Mouse (Mus musculus) urinary bladder, postnatal 25 days (tissue): ENCODE measurements around the gene Amt.
"Not testable (repeated sequence)": the region's sequence is repeated elsewhere in the genome, so short reads cannot be mapped to it uniquely, and the experiment has no call there.

Source experiments
- DNase-seq: peaks from one replicate; pipeline ENCODE4 v3.0.0; 2022; ENCODE audit warnings: low spot score

Gene Amt

DNA sequence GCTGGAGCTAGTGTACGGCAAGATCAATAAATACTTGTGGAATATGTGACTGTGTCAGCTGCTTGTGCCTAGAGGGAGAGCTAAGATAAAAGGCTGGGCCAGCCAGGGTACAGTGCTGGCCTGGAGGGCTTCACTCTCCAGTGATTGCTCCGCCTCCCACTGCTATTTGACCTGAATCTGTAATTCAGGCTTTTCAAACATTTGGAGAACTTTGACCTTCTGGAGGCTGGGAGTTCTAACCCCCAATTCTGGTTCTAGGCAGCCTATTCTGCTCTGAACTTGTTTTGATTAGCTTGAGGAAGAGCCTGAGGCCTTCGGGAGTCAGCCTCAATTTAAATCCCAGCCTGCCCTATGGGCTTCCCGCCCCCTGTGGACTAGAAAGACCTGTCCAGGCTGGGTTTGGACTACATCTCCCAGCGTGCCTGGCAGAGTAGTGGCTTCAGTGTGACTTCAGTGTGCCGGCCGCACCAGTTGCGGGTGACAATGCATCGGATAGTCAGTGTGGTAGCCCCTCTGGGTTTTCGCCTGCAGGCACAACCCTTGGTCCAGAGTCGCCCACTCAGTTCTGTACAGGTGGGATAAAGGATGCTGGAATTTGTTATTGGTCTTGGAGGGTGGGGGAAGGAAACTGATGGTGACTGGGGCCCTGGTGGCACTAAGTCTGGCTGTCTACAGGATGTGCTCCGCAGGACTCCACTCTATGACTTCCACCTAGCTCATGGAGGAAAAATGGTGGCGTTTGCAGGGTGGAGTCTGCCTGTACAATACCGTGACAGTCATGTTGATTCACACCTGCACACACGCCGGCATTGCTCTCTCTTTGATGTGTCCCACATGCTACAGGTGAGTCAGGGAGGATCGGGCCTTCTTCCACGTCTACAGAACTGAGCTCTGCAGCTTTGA, at the start of gene Amt:
Gene Amt (plus strand): TSS at position 401 of the 903 bp plus-strand sequence.
- peak; percentile 33 for DNase-seq

DNA sequence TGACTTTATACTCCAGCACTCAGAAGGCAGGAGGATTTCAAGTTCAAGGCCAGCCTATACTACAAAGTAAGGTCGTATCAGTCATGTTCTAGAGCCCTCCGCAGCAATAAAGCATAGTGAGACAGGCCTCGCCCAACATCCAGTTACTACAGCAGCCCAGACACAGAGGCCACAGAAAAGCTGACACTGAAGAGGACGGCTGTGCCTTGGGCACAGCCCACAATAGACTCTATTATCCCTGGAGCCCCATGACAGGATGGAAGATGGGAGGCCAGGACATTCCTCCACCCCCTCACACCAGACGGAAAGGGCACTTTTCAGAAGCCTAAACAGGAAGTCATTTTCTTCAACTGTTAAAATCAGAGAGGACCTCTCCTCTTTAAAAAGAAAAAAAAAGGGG, 47.7 kb upstream of the Amt start:
- no peak for DNase-seq

DNA sequence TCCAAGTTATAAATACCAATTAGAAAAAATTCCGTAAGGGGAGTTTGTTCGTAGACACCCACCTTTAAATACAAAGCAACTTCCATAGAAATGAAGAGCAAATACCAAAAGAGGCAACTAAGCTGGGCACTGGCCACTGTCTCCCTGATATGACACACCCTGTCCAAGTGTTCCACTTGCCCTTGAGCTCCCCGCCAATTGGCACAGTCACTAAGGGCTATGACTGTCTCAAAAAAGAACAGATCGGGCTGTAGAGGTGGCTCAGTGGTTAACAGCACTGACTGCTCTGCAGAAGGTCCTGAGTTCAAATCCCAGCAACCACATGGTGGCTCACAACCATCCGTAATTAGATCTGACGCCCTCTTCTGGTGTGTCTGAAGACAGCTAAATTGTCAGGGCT, 44.8 kb upstream of the Amt start:
- no peak for DNase-seq

DNA sequence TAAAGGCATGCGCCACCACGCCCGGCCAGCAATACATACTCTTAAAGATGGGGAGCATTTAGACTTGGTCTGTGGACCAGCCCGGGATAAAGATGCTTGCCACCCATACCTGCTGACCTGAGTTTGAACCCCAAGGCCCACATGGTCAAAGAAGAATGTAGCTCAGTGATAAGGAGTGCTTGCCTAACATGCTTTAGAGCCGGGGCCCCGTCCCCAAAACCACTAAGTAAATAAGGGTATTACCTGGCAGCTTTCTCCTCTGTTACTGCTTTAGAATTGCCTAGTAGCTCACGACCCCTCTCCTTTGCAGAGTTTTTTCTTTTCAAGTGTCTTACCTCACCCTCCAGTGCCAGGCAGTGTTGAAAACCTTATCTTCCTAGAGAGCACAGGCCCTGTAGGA, 43.9 kb upstream of the Amt start:
- DNase-seq = no peak

DNA sequence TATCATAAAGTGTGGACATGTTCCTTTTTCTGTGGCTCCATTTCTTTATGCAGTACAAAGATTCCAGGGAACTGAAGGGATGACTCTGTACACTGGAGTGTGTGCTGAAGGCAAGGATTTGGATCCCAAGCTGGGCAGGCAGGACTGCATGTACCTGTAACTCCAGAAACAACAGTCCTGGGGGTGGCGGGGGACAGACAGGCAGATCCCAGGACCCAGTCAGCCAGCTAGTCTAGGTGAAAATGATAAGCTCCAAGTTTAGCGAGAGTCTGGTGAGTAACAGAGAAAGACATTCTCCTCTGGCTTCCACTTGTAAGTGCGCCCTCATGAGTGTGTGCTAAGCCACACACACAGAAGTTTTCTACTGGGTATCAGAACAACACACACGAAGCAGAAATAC, 36.1 kb upstream of the Amt start:
- no peak for DNase-seq

DNA sequence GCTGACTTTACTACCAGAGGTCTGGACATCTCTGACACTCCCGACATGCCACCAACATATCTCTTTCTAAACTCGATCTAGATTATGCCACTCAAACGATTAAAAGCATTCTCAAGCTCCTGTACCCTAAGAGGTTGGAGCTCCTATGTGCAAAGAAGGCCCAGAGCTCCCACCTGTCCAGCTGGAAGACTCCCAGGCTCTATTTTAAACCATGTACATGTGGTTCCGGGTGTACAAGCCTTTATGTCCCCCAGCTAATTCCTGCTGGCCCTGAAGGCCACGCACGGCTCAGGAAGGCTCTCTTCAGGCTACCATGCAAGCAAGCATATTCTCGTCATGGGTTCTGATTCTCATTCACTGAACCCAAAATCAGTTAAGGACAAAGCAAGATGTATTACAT, 34.8 kb upstream of the Amt start:
- no peak for DNase-seq

DNA sequence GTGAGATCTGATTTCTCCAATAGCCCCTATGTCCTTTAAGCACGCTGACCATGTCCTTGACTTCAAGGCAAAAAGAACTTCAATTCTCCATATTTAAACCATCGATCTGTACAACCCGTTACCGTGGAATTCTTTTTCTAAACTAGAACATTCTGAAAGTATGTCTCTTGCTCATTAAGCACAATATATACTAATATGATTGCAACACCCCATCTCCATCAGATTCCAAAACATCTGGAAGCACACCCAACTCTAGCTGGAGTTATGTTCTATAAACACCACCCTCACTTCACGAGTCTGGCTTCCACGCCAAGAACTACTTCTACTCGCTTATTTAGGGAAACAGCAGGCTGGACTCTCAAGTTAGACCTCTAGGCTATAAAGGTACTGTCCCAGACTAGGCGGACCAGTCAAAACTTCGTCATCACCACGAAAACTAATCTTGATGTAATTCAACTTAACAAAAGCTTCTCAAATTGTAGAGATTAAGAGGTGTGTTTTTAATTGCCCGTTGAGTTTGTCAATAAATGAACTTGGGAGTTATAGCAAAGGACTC, 34.1 kb upstream of the Amt start:
- DNase-seq = no peak

DNA sequence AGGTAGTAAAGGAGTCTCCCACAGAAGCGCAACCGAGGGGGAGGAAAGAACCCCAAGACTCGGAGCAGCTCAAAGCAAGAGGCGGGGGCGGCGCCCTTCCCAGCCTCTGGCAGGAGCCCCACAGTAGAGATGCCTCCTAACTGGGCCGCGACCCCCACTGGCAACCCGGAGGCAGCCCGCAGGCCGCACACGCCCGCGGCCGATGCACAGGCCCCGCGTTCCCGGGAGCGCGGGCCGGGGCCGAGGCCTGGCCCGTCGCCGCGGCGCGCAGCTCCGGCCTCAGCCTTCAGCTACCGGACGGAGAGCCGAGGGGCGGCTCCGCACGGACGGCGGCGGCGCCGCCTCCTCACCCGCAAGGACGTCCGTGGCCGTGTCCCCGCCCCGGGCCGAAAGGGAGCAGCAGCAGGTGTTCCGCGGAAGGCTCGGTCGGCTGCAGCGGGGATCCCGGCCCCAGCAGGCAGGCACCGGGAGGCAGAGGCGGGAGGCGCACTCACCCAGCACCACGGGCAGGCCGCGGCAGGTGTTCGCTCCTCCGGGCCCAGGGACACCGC, 33.4 kb upstream of the Amt start:
- DNase-seq = no peak

DNA sequence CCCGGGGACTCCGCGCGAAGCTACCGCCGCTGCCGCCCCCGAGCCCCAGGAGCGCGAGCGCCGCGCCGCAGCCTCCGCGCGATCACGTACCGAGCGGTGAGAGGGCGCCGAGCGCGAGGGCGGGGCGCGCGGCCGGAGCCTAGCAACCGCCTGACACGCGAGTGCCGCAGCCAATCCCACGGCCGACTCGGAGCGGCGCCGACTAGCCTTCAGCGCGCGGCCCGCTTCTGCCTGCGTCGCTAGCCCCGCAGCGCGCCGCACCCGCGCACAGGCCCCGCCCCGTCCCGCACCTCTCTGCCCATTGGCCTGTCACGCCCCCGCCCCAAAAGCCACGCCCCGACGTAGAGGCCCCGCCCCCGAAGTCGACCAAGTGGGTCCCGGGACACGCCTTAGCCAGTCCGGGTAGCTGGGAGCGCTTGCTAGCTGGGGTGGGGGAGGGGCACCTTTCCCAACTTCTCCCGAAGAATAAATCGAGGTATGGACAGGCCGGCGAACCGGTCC, 32.9 kb upstream of the Amt start, which contains the start of gene Dag1:
Gene Dag1 (minus strand): TSS at position 269 of the 501 bp plus-strand sequence.
- peak; percentile 99 for DNase-seq

DNA sequence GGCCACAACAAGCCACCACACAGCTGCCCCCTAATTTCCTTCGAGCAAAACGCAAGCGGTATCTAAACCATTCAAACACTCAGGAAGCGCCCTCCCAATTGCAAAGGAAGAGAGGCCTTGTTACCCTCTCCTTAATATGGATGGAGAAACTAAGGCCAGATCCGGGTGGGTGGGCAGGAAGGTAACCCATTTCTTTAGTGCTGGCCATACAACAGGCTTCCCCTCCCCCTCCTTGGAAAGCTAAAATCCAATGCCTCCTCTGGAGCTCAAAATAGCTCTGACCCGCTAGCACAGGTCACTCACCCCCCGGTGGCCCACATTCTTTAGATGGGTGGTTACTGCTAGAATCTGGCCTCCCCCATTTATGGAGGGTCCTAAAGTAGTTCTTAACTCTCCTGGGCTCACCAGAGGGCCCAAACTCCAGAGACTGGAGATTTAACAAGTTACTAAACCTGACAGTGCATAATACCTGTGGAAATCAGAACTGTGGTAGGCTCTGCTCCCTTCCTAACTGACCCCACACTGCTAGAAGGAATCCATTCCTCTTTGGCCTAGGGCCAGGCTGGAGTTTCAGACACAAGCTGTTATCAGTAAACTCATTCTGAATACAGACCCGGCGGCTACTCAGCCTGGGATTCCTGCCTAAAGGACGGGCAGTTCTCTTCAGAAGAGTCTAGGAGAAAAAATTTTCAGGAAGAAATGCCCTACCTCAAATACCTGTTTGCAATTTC, 32.3 kb upstream of the Amt start:
- DNase-seq = peak; percentile 39

DNA sequence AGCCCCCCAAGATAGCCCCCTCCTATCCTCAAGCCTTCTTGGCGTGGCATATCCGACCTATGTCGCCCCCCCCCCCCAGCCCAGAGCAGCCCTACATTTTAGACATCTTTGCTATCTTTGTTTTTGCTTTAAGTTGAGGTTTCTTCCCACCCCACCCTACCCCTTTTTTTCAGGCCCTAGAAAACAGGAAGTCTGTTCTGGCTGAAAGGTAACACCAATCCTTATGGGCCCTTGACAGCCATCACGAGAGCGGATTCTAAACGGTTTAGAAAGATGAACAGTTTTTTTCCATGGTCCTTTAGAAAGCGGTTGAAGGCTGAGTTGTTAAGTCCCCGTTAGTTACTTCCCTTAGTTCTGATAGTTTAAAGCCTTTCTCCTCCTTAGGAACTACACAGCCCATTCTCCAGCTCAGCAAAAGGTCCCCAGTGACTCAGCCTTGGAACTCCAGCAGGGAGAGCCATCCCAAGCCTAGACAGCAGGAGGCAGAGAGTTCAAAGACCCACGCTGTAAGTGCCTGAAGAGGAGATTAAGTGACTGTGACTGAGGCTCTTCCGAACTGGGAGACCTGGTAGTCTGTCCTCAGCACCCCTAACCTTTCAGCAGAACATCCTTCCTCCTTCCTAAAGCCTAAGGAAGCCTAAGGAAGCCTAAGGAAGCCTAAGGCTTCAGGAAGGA, 30.3 kb upstream of the Amt start:
- DNase-seq = no peak

DNA sequence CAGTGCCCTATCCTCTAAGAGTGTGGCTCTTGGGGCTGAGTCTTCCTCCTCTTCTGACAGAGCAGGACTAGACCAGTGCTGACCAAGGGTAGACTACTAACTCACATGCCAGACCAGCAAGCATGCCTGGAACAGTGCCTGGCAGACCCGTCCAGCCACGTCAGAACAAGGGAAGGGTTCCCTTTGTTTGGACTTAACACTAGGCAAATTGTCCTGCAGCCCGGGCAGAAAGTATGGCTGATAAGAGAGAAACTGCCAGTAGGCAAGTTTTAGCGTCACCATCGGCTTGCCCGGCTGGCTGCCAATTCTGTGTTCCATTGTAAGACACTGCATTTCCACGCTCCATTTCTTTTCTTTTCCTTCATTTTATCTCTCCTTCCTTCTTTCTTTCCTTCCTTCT, 29.0 kb upstream of the Amt start:
- DNase-seq = peak; percentile 33

DNA sequence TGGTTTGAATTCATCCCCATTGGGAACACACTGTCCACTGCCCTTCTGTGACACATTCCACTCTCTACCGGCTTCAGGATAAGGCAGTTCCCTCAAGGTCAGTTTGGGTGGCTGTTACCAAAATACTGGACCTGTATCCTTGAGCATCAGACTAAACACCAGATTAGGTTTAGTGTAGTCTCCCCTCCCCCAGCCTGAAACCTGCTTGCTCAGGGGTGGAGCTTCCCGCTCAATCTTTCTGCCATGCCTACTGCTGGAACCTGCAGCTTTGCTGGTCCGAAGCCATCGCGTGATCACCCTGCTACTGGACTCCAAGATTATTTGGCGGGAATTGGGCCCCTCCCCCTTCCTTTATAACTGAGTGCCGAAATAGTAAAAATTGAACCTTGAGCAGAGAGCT, 28.0 kb upstream of the Amt start:
- DNase-seq = not testable (repeated sequence)

DNA sequence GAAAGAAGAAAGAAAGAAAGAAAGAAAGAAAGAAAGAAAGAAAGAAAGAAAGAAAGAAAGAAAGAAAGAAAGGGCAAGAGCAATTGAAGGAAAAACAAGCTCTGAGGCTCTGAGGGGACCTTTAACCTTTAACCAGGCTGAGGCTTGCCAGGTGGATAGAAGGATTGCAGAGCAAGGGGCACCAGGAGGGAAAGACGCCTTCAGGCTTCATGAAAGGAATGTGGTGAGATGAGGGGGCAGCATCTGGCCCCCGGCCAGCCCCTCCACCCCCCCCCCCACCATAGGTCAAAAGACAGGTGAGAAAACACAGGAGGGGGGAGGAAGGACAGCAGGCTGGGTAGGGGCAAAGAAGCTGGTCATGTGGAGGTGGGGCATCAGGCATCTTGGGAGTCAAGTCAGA, 24.7 kb upstream of the Amt start:
- no peak for DNase-seq

DNA sequence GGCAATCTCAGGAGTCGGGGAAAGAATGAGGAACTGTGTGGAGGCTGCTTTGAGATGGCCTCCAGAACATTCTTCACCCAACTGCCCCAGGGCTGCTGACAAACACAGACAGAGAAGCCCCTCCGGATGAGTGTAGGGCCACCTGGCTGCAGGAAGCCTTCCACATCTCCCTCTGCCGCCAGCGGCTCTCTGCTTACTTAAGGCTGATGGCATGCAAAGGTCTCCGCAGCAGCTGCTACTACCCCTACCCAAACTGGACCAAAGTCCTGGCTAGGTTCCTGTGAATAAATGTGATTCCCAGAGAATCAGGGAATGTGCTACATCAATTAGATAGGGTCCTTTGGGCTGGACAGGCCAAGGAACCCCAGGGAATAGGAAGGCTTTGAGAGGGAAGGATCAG, 24.0 kb upstream of the Amt start:
- no peak for DNase-seq

DNA sequence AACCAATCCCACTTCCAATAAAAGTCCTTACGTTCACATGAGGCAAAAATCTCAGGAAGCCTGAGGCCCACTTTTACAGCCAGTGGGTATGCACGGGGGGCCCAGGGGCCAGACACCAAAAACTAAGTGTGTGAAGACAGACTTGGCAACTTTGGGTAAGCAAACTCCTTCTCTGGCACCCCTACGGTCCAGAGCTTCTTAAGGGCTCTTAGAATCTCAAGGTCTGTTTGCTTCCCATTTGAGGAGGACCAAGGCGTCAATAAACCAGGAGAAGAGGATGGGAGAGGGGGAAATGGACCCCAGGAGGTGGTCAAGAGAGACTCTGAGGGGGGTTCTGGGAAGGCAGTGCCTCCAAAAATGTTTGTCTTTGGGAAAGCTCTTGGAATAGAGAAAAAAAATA, 23.2 kb upstream of the Amt start:
- no peak for DNase-seq

DNA sequence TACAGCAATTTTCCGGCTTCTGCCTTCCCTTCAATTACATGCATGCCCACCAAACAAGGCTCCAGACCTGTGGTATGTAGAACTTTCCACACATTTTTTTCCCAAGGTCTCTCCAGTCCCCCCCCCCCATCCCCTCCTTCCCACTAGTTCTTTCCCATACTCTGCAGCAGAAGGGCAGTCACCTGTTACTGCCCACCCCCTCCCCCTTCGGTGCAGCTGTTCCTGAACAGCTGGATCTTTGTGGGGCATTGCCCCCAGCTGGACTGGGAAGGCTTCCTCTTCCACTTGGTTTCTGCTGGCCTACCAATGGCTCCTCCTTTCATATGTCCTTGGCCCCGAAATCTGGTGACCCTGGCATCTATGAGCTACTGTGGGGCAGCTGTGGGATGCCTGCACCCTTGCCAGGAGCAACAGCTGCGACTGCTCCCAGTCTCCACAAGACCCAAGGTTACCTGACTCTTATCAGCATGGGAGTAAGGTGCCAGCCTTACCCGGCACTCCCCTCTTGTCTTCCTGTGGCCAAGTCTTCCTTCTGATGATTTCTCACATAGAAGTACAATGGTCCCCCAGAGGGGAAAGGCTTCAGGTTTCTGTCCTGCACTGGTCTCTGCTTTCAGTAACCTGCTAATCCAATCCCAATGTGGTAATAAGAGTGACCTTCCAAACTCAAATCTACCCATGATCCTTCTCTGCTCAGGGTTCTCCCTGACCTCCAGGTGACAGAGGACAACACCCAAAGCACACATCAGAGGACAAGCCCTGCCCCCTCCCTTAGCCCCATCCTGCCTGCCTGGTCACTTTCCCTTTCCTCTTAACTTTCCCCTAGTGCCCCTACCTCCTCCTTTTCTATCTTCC, 21.9 kb upstream of the Amt start:
- no peak for DNase-seq

DNA sequence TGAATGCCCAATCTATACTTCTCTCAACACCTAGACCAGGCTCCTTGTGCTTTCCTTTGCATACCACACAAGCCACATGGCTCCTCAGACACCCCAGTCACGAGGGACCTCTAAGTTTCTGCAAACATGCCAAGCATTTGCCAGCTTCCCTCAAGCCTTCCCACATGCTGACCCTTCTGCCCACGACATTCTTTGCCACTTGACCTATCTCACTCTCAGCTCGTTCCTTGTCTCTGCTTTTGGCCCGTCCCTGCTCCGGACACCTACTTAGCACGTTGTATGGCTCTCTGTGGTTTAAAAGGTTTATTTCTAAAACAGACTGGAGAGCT, 21.4 kb upstream of the Amt start:
- no peak for DNase-seq

DNA sequence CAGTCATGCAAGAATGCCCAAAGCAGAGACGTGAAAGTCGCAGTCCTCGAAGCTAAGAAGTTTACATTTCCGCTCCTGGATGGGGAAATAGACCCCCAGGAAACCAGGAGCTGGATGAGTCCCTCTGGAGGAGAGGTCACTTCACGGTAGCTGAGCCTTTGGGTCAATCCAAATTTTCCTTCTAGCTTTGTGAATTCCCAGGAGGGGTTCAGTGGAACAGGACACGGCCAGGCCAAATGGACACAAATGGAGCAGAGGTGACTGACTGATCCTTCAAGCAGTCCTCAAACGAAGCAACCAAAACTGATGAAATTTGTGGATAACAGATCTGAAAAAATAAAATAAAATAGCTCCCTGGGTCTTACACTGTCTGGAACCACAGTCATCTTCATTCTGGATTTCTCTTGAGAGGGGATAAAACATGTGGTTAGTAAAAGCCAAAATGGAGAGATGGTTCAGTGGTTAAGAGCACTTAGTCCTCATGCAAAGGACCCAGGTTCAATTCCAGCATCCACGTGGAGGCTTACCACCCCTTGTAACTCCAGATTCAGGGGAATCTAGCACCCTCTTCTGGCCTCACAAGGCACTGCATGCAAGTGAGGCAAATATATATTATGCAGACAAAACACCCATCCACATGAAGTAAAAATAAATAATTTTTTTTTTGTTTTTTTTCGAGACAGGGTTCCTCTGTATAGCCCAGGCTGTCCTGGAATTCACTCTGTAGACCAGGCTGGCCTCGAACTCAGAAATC, 17.8 kb upstream of the Amt start:
- DNase-seq = no peak

DNA sequence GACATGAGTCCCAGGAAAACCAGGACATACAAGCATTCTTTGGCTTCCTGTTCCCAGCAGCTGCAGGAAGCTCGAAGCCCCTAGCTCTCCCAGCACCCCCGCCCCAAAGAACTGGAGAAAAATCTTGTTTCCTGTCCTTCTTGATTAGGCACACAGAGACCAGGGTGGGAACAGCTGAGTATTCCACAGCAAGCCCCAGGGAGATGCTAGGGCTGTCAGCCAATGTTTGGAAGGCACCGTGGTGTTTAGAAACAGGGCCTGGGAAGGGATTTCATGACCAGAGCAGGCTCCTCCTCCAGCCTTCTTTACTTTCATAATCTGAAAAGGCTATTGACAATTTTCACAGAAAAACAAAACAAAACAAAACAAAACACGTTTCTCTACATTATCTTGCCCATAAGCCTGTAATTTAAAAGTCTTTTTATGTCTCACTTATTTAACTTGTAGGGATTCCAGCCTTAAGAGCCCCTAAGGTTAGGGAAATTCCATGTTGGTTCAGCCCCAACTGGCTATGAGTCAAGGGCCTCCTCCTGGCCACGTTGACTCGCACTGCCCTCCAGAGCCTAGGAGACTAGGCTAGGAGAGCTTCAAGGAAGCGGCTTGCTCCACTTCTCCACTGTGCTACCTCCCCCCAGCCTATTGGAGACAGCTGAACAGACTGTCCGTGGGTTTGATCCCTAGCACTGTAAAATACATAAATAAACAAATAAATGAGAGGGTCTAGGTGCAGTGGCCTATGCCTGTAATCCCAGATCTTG, 16.4 kb upstream of the Amt start:
- DNase-seq = peak; percentile 53
